Mouse (Mus musculus) monocyte, adult 5-6 weeks (primary cell): ENCODE data around the gene Fosb. TPM values are rescaled to one million over a fixed set of nuclear protein-coding genes. Genes with fewer than 3 reads are reported as not detected.

Experiments used
- ATAC-seq: fragments of 153-309, 156-312 bp; replicated peaks from 2 replicates; pipeline ENCODE4 v1.8.0; 2017; ENCODE audit warnings: mild to moderate bottlenecking; ENCODE audit not compliant: low TSS enrichment, insufficient number of reproducible peaks, severe bottlenecking, poor library complexity, low FRiP score
- total RNA-seq: library from RNA; stranded (forward); fragments of 200-1000, 200-491, 200-594 nt; gene quantifications from 3 replicates; pipeline ENCODE4 v1.2.3, GENCODE M21; 2017

Fosb gene
- total RNA-seq, 1 experiment from 2014 or later = 36.9 TPM

- peak; percentile 80 for ATAC-seq
Measured at GRCm38 (mm10) chr7:19265928-19266822, 43.7 kb downstream of the Fosb start.

GRCm38 (mm10) chr7:19265147-19265546 lies 44.7 kb downstream of the Fosb start:
- no peak for ATAC-seq

GRCm38 (mm10) chr7:19258336-19258735 lies 51.5 kb downstream of the Fosb start:
- no peak for ATAC-seq

- peak; percentile 82 for ATAC-seq
Measured at GRCm38 (mm10) chr7:19257390-19258022, 52.3 kb downstream of the Fosb start.

GRCm38 (mm10) chr7:19256567-19256966 lies 53.3 kb downstream of the Fosb start:
- ATAC-seq = no peak

GRCm38 (mm10) chr7:19255395-19255794 lies 54.5 kb downstream of the Fosb start:
- ATAC-seq = no peak

GRCm38 (mm10) chr7:19253437-19253836 lies 56.4 kb downstream of the Fosb start:
- no peak for ATAC-seq

Other genes with a start within 250 kb of the Fosb start
- 0.39 to 3.2 TPM (median 0.43 TPM) in 3 replicates for gene Dmwd, start 233.8 kb downstream of the Fosb start, total RNA-seq
- gene Dmpk, start 226.2 kb downstream of the Fosb start, total RNA-seq = 0.97 to 1.5 TPM in 2 of 3 replicates, not detected in the other
- not detected in 3 replicates for gene Six5, start 215.5 kb downstream of the Fosb start, total RNA-seq
- gene Gm4969, start 191.7 kb downstream of the Fosb start, total RNA-seq = not detected in 3 replicates
- gene Fbxo46, start 190.2 kb downstream of the Fosb start, total RNA-seq = 6.7 to 11.5 TPM (median 7.1 TPM) in 3 replicates
- gene Qpctl, start 160.8 kb downstream of the Fosb start, total RNA-seq = 2.4 to 4.9 TPM (median 3.9 TPM) in 3 replicates
- 27.7 to 42.9 TPM (median 30.8 TPM) in 3 replicates for gene Snrpd2, start 160.3 kb downstream of the Fosb start, total RNA-seq
- not detected in 3 replicates for gene Gipr, start 143.9 kb downstream of the Fosb start, total RNA-seq
- 9.4 to 12.2 TPM (median 9.9 TPM) in 3 replicates for gene Eml2, start 133.6 kb downstream of the Fosb start, total RNA-seq
- gene Gpr4, start 97.5 kb downstream of the Fosb start, total RNA-seq = 0.19 to 0.32 TPM in 2 of 3 replicates, not detected in the other
- 11.5 to 32.0 TPM (median 14.7 TPM) in 3 replicates for gene Opa3, start 81.7 kb downstream of the Fosb start, total RNA-seq
- 230 to 263 TPM (median 254 TPM) in 3 replicates for gene Vasp, start 38.2 kb downstream of the Fosb start, total RNA-seq
- 1.9 TPM in 1 of 3 replicates, not detected in the others for gene Ppm1n, start 30.0 kb downstream of the Fosb start, total RNA-seq
- gene Rtn2, start 27.4 kb downstream of the Fosb start, total RNA-seq = not detected in 3 replicates
- gene Ercc1, start 34.7 kb upstream of the Fosb start, total RNA-seq = 15.0 to 19.8 TPM (median 18.0 TPM) in 3 replicates
- gene Cd3eap, start 49.4 kb upstream of the Fosb start, total RNA-seq = 6.9 to 8.9 TPM (median 7.2 TPM) in 3 replicates
- not detected in 3 replicates for gene Ppp1r13l, start 49.7 kb upstream of the Fosb start, total RNA-seq
- gene Ercc2, start 72.0 kb upstream of the Fosb start, total RNA-seq = 21.0 to 32.4 TPM (median 25.4 TPM) in 3 replicates
- gene Klc3, start 94.1 kb upstream of the Fosb start, total RNA-seq = 1.6 TPM in 2 of 3 replicates, not detected in the other
- not detected in 3 replicates for gene Ckm, start 94.7 kb upstream of the Fosb start, total RNA-seq
- gene Mark4, start 148.8 kb upstream of the Fosb start, total RNA-seq = 9.0 to 21.1 TPM (median 9.6 TPM) in 3 replicates
- gene Exoc3l2, start 153.3 kb upstream of the Fosb start, total RNA-seq = 0.11 to 1.4 TPM (median 0.49 TPM) in 3 replicates
- 3.5 to 4.4 TPM (median 4.0 TPM) in 3 replicates for gene Bloc1s3, start 198.3 kb upstream of the Fosb start, total RNA-seq
- 19.9 to 35.2 TPM (median 23.4 TPM) in 3 replicates for gene Trappc6a, start 198.3 kb upstream of the Fosb start, total RNA-seq
- not detected in 3 replicates for gene Nkpd1, start 207.8 kb upstream of the Fosb start, total RNA-seq